Mouse (Mus musculus) embryonic facial prominence, embryonic 15.5 days (tissue): ENCODE results near the gene Tmem151b. TPM values are rescaled to one million over a fixed set of nuclear protein-coding genes. Genes with fewer than 3 reads are reported as not detected.

Experiments used
- ATAC-seq: fragments of 200-750 bp; cut with Nextera tagmentation; 2 replicates; pipeline ENCODE4 v1.8.0; 2017; ENCODE audit warnings: low read depth, moderate TSS enrichment; ENCODE audit not compliant: insufficient number of reproducible peaks, low FRiP score, low TSS enrichment
- H3K27ac ChIP-seq: fragments of 300-500 bp; sonication (generic); replicated peaks from 2 replicates; pipeline ENCODE4 v1.5.1; 2015; ENCODE audit warnings: mild to moderate bottlenecking, inconsistent platforms
- H3K27me3 ChIP-seq: fragments of 300-500 bp; sonication (generic); 2 replicates; pipeline ENCODE4 v1.6.1; 2015; ENCODE audit warnings: inconsistent platforms
- H3K36me3 ChIP-seq: fragments of 300-500 bp; sonication (generic); 2 replicates; pipeline ENCODE4 v1.6.1; 2015; ENCODE audit warnings: mild to moderate bottlenecking, inconsistent platforms
- H3K4me1 ChIP-seq: fragments of 300-500 bp; sonication (generic); 2 replicates; pipeline ENCODE4 v1.6.1; 2015; ENCODE audit warnings: inconsistent platforms
- H3K4me2 ChIP-seq: fragments of 300-500 bp; sonication (generic); replicated peaks from 2 replicates; pipeline ENCODE4 v1.6.1; 2015; ENCODE audit warnings: mild to moderate bottlenecking, inconsistent platforms
- H3K4me3 ChIP-seq: fragments of 300-500 bp; sonication (generic); replicated peaks from 2 replicates; pipeline ENCODE4 v1.5.1; 2015; ENCODE audit warnings: mild to moderate bottlenecking, inconsistent platforms
- H3K9ac ChIP-seq: fragments of 300-500 bp; sonication (generic); 2 replicates; pipeline ENCODE4 v1.6.1; 2015; ENCODE audit warnings: inconsistent platforms
- H3K9me3 ChIP-seq: fragments of 300-500 bp; sonication (generic); replicated peaks from 2 replicates; pipeline ENCODE4 v1.6.1; 2016; ENCODE audit warnings: inconsistent platforms
- WGBS: fragments of 180-500 bp; shearing (Covaris S2); methylation state at CpG from one replicate; pipeline ENCODE4 v1.1.7; 2015; 5-methylcytosine and 5-hydroxymethylcytosine counted together
- polyA plus RNA-seq: library from polyadenylated mRNA; unstranded; fragments of >200 nt; fragmentation: Nextera tagmentation; extraction: Ambion mirVana; gene quantifications from 2 replicates; pipeline ENCODE4 v1.2.1, GENCODE M21; 2015

The Tmem151b gene
- polyA plus RNA-seq, 1 experiment from 2014 or later = 4.7 TPM

- Histone ChIP-seq H3K4me1 (peaks cover 9% of the 10 kb centered on the region), H3K36me3 (no peaks in the 10 kb centered on the region), H3K27me3 (peaks cover 69% of the 10 kb centered on the region), H3K4me2 (no peak overlapping the region), H3K4me3 (no peak overlapping the region), H3K27ac (no peak overlapping the region), H3K9me3 (no peaks in the 10 kb centered on the region), H3K9ac (no peak overlapping the region)
- WGBS = 78% methylated on average over 21 of the region's 21 CpGs
- no peak for ATAC-seq
Observed at GRCm38 (mm10) chr17:45539664-45540063, 9.8 kb downstream of the Tmem151b start.

- Histone ChIP-seq H3K9me3 (no peaks in the 10 kb centered on the region), H3K27me3 (peaks cover 66% of the 10 kb centered on the region)
- ATAC-seq = no peak
Observed at GRCm38 (mm10) chr17:45538394-45538793, 11.1 kb downstream of the Tmem151b start.

GRCm38 (mm10) chr17:45536264-45536663, 13.2 kb downstream of the Tmem151b start:
- Histone ChIP-seq H3K27me3 (peaks cover 71% of the 10 kb centered on the region), H3K36me3 (no peaks in the 10 kb centered on the region), H3K9me3 (no peaks in the 10 kb centered on the region), H3K4me2 (no peak overlapping the region), H3K27ac (no peak overlapping the region), H3K9ac (no peak overlapping the region), H3K4me3 (no peak overlapping the region), H3K4me1 (no peaks in the 10 kb centered on the region)
- 6% methylated on average over 5 of the region's 5 CpGs for WGBS
- ATAC-seq = no peak

More at GRCm38 (mm10) chr17:45538394-45538793, 11.1 kb downstream of the Tmem151b start:
- H3K4me1 ChIP-seq = no peaks in the 10 kb centered on the region
- 60% methylated on average over 4 of the region's 4 CpGs for WGBS
- no peaks in the 10 kb centered on the region for H3K36me3 ChIP-seq
- H3K27ac ChIP-seq = no peak overlapping the region
- no peak overlapping the region for H3K4me3 ChIP-seq
- H3K9ac ChIP-seq = no peak overlapping the region
- no peak overlapping the region for H3K4me2 ChIP-seq

DNA sequence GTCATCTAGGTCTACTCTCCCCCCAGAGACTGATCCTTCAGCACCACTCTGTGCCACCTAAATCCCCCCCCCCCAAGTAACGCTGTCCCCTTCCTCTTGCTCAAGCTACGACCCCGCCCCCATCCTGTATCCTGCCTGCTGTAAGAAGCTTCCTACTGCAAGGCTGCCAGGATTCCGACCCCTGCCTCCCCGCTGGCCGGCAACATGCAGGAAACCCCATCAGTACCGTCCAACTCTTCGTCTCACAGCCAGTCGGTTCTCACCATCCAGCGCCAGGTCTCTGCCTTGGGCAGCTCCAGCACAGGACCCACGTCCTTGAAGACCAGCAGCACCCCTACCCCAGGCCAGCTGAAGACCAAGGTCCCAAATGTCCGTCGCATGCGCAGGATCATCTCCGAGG, 16.6 kb downstream of the Tmem151b start:
- Histone ChIP-seq H3K4me2 (no peak overlapping the region), H3K36me3 (no peaks in the 10 kb centered on the region), H3K9ac (no peak overlapping the region), H3K4me1 (no peaks in the 10 kb centered on the region), H3K27ac (no peak overlapping the region), H3K9me3 (no peaks in the 10 kb centered on the region), H3K4me3 (no peak overlapping the region), H3K27me3 (peaks cover 63% of the 10 kb centered on the region)
- no peak for ATAC-seq
- 49% methylated on average over 15 of the region's 15 CpGs for WGBS

DNA sequence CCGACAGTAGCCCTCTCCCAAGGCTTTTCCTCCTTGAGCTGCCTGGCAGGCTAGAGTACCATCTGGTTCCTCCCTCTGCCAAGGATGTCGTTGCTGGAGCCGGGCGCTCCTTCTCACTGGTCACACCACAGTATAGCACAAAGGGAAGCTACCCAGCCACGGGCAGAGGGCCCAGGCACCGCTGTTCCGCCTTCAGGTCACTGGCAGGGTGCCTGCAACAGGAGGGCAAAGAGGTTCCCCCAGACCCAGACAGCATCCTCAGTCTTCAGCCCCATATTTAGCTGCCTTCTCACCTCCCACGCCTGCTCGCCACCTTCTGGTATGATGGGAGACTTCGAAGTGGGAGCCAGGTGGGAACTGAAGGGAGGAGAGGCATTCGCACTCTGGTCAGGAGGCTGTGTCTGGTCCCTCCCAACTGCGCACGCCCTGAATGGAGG, 19.1 kb downstream of the Tmem151b start:
- Histone ChIP-seq H3K4me2 (no peak overlapping the region), H3K9ac (no peak overlapping the region), H3K4me3 (no peak overlapping the region), H3K4me1 (no peaks in the 10 kb centered on the region), H3K27me3 (peaks cover 47% of the 10 kb centered on the region), H3K36me3 (no peaks in the 10 kb centered on the region), H3K27ac (no peak overlapping the region), H3K9me3 (no peaks in the 10 kb centered on the region)
- 45% methylated on average over 13 of the region's 13 CpGs for WGBS
- no peak for ATAC-seq

GRCm38 (mm10) chr17:45526571-45526970, 22.9 kb downstream of the Tmem151b start:
- Histone ChIP-seq H3K9me3 (no peaks in the 10 kb centered on the region), H3K4me1 (peaks cover 15% of the 10 kb centered on the region; the same call in 1 of the 2 replicates), H3K4me2 (no peak overlapping the region), H3K36me3 (no peaks in the 10 kb centered on the region), H3K9ac (no peak overlapping the region), H3K27ac (no peak overlapping the region), H3K4me3 (no peak overlapping the region), H3K27me3 (peaks cover 34% of the 10 kb centered on the region)
- 26% methylated on average over 5 of the region's 5 CpGs for WGBS
- ATAC-seq = no peak

DNA sequence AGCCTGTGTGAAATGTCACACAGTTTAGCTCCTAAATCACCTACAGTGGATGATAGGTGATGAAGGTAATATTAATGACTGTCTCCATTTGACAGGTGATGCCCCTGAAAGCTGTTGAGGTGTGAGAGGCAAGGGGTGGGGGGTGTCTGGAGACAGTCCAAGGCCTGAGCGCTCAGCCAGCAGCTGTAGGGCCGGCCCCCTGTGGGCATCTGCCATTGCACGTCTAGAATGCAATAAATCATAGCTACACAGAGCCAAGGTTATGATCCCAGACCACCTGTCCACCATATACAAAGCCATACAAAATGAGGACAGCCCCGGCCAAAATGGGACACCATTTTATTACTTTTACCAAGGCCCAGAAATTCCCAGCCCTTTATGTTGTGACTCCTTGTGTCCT, 24.5 kb downstream of the Tmem151b start:
- no peak overlapping the region for H3K4me3 ChIP-seq
- no peak for ATAC-seq
- H3K4me1 ChIP-seq = peaks cover 15% of the 10 kb centered on the region; the same call in 1 of the 2 replicates
- 79% methylated on average over 4 of the region's 4 CpGs for WGBS
- no peaks in the 10 kb centered on the region for H3K36me3 ChIP-seq
- no peak overlapping the region for H3K9ac ChIP-seq
- H3K27me3 ChIP-seq = peaks cover 26% of the 10 kb centered on the region
- no peak overlapping the region for H3K27ac ChIP-seq
- no peak overlapping the region for H3K4me2 ChIP-seq
- H3K9me3 ChIP-seq = no peaks in the 10 kb centered on the region

GRCm38 (mm10) chr17:45523263-45523662, 26.2 kb downstream of the Tmem151b start, which contains the start of gene Tcte1:
Gene Tcte1, plus strand, starts transcription at chr17:45523434.
- Histone ChIP-seq H3K36me3 (0 out of 2 replicates have a peak, but pooled peaks cover 8% of the 10 kb centered on the region), H3K9ac (peak within 1 kb of the TSS; percentile 39), H3K4me3 (peak within 1 kb of the TSS; percentile 39), H3K27ac (no peak within 1 kb of the TSS), H3K9me3 (no peaks in the 10 kb centered on the region), H3K4me2 (peak within 1 kb of the TSS; percentile 71), H3K27me3 (peaks cover 19% of the 10 kb centered on the region), H3K4me1 (peaks cover 15% of the 10 kb centered on the region; the same call in 1 of the 2 replicates)
- 1% methylated on average over 21 of the region's 21 CpGs for WGBS
- ATAC-seq = peak; percentile 64

DNA sequence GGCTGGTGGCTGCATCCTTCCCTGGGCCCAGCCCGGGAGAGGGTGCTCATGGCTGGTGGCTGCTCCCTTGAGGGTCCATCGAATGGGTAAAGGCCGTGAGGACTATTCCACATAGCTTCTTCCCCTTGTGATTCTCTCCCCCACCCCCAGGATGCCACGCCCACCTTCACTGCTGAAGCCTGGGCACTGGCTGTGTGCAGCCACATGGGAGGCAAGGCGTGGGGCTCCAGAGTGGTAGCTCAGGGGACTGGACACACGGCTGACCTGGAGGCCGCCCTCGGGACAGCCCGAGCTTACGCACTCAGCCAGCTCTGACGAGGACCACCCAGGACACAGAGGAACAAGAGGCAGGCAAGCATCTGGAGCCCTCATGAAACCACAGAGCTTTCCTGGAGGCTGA, 29.3 kb downstream of the Tmem151b start:
- H3K9ac ChIP-seq = no peak overlapping the region
- ATAC-seq = no peak
- H3K4me3 ChIP-seq = no peak overlapping the region
- H3K4me2 ChIP-seq = no peak overlapping the region
- 81% methylated on average over 11 of the region's 11 CpGs for WGBS
- H3K9me3 ChIP-seq = no peaks in the 10 kb centered on the region
- H3K27ac ChIP-seq = no peak overlapping the region
- 0 out of 2 replicates have a peak, but pooled peaks cover 11% of the 10 kb centered on the region for H3K36me3 ChIP-seq
- H3K27me3 ChIP-seq = peaks cover 16% of the 10 kb centered on the region
- peaks cover 15% of the 10 kb centered on the region; the same call in 1 of the 2 replicates for H3K4me1 ChIP-seq

DNA sequence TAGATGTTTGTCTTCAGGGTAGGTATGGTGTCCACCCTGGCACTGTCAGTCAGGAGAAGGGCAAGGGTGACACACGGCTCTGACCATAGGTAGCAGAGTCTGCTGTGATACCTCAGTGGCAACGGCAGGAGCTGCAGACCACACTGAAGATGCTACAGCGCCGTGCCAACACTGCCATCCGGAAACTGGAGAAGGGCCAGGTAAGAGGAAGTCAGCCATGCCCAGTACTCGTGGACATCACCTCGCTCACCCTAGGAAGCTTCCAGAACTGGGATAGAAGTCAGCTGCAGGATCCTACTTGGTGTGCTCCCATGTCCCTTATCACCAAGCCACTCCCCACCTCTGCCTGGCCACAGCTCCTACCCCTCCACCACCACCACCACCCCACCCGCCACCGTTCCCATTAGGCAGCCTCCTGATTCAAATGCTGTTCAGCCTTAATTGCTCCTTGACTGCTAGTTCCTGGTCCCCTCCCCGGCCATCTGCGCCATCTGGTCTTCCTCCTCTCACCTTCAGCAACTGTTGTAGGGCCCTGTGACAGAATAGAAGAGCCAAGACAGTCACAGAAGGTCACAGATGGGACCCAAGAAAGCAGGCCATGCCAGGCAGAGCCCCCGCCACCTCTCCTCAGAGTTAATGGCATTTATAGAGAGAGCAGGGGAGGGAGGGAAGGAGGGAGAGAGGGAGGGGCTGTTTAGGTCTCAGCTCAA, 30.6 kb downstream of the Tmem151b start:
- Histone ChIP-seq H3K36me3 (0 out of 2 replicates have a peak, but pooled peaks cover 11% of the 10 kb centered on the region), H3K9ac (no peak overlapping the region), H3K4me3 (no peak overlapping the region), H3K9me3 (no peaks in the 10 kb centered on the region), H3K4me1 (peaks cover 15% of the 10 kb centered on the region; the same call in 1 of the 2 replicates), H3K4me2 (no peak overlapping the region), H3K27ac (no peak overlapping the region), H3K27me3 (0 out of 2 replicates have a peak, but pooled peaks cover 5% of the 10 kb centered on the region)
- 88% methylated on average over 12 of the region's 12 CpGs for WGBS
- no peak for ATAC-seq

GRCm38 (mm10) chr17:45517549-45518215, 31.8 kb downstream of the Tmem151b start:
- WGBS = 91% methylated on average over 28 of the region's 28 CpGs
- H3K9me3 ChIP-seq = no peaks in the 10 kb centered on the region

More at GRCm38 (mm10) chr17:45517549-45518215, 31.8 kb downstream of the Tmem151b start:
- ATAC-seq = no peak
- no peak overlapping the region for H3K4me3 ChIP-seq
- H3K27ac ChIP-seq = no peak overlapping the region
- no peak overlapping the region for H3K9ac ChIP-seq
- H3K4me1 ChIP-seq = peaks cover 6% of the 10 kb centered on the region; the same call in 1 of the 2 replicates
- H3K36me3 ChIP-seq = peaks cover 11% of the 10 kb centered on the region; the same call in 1 of the 2 replicates
- no peaks in the 10 kb centered on the region for H3K27me3 ChIP-seq
- H3K4me2 ChIP-seq = no peak overlapping the region
